Mouse (Mus musculus) adrenal gland, postnatal 10 days (tissue): Measurements from ENCODE around the gene Gm867. TPM values are rescaled to one million over a fixed set of nuclear protein-coding genes. Genes with fewer than 3 reads are reported as not detected.

Source experiments
- DNase-seq: peaks from one replicate; pipeline ENCODE4 v3.0.0; 2021; ENCODE audit warnings: mixed read lengths
- long read RNA-seq, 2 experiments: library from polyadenylated mRNA; stranded (forward); transcript quantifications; one replicate each; pipeline ENCODE4 v2.0.0; 2021
- total RNA-seq, 2 experiments: library from RNA; stranded (reverse); gene quantifications; 2 replicates each; pipeline ENCODE4 v1.2.3; 2021

Gene Gm867
- total RNA-seq = under 1 TPM; 0.48 to 0.51 TPM
- long read RNA-seq, experiment 1, partial matches to known transcripts = 0 of 1 reads
- long read RNA-seq, experiment 1, other reads (novel, unspliced or antisense) = 1 of 1 reads
- long read RNA-seq, experiment 2, partial matches to known transcripts = 0 of 2 reads
- long read RNA-seq, experiment 2, other reads (novel, unspliced or antisense) = 2 of 2 reads

DNA sequence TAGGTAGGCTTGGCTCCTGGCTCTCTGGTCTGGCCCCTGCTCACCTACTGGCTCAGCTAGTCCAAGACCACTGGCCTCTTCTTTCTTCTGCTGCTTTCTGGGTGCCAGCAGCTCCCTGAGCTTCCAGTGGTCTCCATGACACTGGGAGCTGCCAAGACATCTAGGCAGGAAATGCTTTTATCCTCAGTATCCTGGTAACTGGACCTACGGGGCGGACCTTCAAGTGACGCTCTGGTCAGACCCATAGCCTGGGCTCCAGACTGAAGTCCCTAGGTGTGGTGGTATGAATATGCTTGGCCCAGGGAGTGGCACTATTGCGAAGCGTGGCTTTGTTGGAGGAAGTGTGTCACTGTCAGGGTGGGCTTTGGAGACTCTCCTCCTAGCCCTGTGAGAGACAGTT, at the start of gene Gm867:
Gene Gm867 (minus strand): TSS at position 153 of the 400 bp plus-strand sequence.
- no peak for DNase-seq

DNA sequence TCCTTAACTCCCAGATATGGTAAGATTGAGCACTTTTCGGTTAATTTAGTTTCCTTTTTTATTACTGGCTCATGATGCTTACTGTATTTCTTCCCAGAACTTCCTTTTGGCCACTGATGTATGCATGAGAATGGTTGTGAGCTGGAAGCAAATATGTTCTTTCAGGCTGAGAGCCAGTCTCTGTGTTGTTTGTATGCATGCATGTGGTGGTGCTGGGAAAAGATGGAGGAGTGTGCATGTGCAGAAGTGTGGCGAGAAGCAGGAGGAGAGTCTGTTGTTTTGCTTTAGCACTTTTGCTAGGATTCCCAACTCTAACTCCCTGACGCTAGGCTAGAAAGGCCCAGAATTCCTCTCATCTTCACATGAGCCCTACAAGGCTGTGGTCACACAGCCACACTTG, 39.0 kb upstream of the Gm867 start:
- DNase-seq = no peak

DNA sequence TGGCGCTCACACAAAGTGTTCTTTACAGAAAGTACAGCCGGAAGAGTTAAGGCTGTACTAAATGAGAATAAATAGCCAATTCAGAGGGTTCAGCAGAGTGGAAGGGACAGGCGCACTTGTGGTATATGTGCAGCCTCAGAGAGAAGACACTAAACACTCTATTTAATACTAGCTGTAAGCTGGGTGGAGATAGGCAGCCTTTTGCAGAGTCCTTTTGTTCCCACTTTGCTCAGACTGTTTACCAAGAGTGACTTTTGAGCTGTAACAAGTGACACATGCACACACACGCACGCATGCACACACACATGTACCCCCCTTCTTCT, 38.3 kb upstream of the Gm867 start:
- no peak for DNase-seq

GRCm38 (mm10) chr10:75978119-75978834, 37.8 kb upstream of the Gm867 start:
- DNase-seq = no peak

DNA sequence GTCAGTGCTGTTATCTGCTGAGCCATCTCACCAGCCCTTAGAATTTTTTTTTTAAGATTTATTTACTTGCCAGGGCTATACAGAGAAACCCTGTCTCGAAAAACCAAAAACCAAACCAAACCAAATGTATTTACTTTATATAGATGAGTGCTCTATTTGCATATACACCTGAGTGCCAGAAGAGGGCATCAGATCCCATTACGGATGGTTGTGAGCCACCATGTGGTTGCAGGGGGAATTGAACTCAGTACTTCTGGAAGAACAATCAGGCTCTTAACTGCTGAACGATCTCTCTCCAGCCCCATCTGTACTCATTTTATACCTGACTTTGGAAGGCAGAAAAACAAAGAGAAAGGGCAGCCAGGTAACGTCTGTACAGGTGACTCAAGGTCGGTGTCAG, 34.7 kb upstream of the Gm867 start:
- peak; percentile 29 for DNase-seq

DNA sequence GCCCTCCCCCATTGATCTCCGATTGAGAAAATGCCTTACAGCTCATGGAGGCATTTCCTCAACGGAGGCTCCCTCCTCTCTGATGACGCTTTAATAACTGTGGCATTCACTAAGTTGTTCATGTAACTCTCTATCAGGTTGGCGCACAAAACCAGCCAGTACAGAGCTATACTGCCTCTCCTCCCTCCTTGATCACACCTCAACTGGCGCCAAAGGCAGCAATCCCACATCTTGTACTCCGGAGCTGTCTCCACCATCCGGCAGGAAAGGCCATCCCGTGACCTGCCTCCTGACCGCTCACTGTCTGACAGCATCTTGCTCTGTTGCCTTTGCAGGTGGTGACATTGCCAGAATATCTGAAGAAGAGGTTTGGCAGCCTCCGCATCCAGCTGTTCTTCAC, 33.4 kb upstream of the Gm867 start:
- no peak for DNase-seq

GRCm38 (mm10) chr10:75954381-75954811, 13.9 kb upstream of the Gm867 start, which contains the start of gene Gm5134:
TSS of gene Gm5134 (plus strand) at chr10:75954514.
- no peak for DNase-seq

GRCm38 (mm10) chr10:75951424-75952050, 11.1 kb upstream of the Gm867 start:
- peak; percentile 63 for DNase-seq

- peak; percentile 51 for DNase-seq
Measured at GRCm38 (mm10) chr10:75950791-75951210, 10.3 kb upstream of the Gm867 start.

- DNase-seq = no peak
Measured at GRCm38 (mm10) chr10:75949053-75950045, 8.9 kb upstream of the Gm867 start.

DNA sequence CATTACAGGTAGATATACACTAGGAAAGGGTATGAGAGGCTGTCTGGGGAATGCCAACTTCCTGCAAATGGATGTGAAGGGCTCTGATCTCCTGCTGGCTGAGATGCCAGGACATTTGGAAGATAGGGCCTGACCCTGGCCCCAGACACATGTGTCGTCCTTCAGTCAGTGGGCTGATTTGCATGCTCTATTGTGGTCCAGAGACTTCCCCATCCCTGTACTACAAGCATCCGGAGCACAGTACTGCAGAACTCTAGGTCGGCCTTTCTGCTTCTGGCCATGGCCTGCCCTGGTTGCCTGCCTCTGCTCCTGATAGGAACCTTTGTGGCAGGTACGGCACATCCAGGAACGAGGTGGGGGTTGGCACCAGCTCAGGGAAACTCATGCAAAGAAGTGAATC, 7.6 kb upstream of the Gm867 start:
- DNase-seq = no peak

DNA sequence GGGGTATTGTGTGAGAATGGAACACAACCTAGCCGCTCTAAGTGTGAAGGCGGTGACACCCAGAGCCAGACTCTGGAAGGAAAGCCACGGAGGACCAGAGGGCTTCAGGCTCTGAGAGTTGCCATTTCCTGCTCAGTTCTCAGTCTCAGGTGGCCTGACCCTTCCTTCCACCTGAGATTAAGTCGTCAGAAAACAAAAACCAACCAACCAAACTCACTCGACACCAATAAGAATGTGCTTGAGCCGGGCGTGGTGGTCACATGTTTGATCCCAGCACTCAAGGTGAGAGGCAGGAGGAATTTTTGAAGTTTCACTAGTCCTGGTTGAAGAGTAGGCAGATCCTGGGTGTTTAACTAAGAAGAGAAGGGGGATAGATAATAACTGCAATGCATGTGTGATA, 5.4 kb upstream of the Gm867 start:
- no peak for DNase-seq

DNA sequence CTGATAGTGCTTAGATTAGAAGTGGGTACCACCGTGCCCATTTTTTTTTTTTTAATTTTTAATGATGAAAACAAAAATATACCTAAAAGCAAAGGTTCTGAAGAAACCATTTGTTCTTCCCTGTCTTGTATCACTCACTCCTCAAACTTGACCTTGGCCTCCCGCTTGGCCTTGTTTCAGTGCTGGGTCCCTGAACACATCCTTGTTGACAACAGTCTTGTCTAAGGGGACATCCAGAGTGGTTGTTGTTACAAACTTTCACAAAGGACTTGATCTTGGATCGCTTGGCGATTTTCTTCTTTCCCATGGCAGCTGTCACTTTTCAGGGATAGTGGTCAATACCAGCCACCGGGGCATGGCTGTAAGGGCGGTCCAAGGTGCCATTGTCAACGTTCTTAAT, 4.7 kb upstream of the Gm867 start:
- no peak for DNase-seq

- DNase-seq = peak; percentile 53
Measured at GRCm38 (mm10) chr10:75944066-75944772, 3.7 kb upstream of the Gm867 start.

- DNase-seq = no peak
Measured at GRCm38 (mm10) chr10:75942736-75943477, 2.4 kb upstream of the Gm867 start, which contains the start of gene Vpreb3. TSS of gene Vpreb3 (plus strand) at chr10:75943057.

DNA sequence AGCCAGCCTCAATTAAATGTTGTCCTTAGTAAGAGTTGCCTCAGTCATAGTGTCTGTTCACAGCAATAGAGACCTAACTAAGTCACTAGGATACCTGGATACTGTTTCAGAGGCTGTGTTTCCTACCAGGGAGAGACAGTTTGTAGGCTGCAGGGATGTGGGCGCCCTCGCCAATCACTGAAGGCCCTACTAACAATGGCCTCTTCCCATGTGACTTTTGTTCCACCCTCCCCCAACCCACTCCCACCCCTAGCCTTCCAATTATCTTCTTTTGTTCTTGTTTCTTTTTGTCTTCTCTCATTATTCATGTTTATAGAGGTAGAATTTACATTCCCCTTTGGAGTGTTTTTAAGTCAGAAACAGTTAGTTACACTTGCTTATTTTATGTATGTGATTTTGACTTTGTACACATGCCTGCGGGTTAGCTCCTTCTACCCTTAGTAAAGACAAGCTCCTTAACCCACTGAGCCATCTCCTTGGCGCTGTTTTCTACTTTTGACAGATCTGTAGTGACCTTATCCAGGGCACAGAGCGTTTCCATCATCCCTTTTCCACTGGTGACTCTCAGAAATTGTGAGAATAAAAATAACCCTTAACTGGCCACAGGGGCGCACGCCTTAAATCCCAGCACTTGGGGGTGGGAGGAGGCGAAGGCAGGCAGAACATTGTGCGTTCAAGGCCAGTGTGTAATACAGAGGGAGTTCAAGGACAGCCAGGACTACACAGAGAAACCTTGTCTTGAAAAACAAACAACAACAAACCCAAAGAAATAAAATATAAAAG, 761 bp upstream of the Gm867 start:
- no peak for DNase-seq

DNA sequence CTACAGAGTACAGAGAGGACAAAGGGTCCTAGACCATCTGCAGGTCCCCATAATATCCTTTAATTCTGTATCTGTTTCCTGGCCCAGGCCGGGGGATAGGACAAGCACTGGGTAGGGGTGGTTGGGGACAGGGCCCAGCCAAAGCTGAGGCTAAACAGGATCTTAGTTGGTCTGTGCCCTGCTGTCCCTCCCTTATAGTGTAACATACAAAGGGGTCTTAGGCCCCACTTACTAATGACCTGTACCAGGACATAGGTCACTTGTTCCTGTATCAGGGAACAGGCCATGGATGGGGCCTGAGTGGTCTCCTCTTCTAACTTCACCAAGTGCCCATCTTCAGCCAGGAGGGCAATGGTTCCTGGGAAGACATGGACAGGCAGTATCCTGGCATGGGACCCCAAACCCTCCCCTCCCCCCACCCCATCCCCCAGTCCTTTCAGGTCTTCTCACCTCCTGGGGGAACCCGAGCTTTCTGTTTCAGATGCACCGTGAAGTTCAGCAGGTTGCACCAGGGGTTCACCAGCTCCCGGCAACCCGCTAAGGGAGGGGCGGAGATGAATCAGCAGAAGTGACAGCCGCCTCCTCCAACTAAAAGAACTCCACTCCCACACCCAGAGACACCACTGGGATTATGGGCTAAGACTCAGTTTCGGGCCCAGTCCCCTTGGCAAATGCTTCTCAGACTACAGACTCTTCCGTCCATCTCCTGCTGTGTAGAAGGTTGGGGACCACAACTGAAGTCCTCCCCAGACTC, 814 bp downstream of the Gm867 start:
- DNase-seq = no peak

DNA sequence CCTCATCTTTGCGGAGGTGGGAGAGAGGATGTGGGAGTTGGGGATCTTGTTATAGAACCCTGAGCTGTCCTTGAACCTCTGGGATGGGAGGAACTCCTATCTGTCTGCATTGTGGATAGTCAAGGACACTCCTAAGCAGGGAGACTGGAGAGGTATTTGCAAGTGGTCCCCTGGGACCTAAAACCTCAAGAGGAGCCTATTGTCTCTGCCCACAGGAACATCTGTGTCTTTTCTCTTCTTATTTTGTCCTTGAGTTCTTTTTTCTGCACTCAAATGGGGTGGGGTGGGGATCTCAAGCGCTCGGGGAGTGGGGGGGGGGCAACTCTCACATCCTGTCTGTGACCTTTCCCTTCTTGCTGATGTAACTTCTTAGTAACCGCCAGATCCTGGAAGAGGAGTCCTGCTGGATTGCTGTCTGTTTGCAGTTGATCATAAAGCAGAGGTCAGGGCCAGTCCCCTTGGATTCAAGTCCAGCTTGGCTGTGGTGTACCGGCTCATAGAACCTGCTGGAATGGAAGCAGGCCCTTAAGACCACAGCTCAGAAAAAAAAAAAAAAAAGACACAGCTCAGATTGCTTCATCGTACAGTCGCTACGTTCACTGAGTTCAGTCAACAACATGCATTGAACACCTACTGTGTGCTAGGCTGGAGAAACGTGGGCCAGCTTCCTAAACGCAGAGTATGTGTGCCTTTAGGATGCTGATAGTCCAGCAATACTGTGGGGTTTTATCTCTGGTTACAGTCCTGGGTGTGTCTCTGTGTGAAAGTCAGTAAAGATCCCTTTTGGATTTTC, 2.4 kb downstream of the Gm867 start:
- DNase-seq = peak; percentile 69
